Mouse (Mus musculus): ENCODE data around the gene Gjd2.
A peak's percentile ranks its signal among the peaks of the same experiment; 100 is the strongest.

Gene Gjd2

GRCm38 (mm10) chr2:114012749-114013211 is 639 bp downstream of the Gjd2 start:
- DNase-seq (ENCODE audit: low read depth, low spot score) = no peak

GRCm38 (mm10) chr2:114011838-114012237 is 1.6 kb downstream of the Gjd2 start:
- DNase-seq (ENCODE audit: low read depth, low spot score) = no peak

- DNase-seq (ENCODE audit: low read depth, low spot score) = no peak
Measured at GRCm38 (mm10) chr2:114008321-114008720, 5.1 kb downstream of the Gjd2 start.

GRCm38 (mm10) chr2:113997484-113997883 is 15.9 kb downstream of the Gjd2 start:
- no peak for DNase-seq (ENCODE audit: low read depth, low spot score)

- no peak for DNase-seq (ENCODE audit: low read depth, low spot score)
Measured at GRCm38 (mm10) chr2:113996930-113997329, 16.5 kb downstream of the Gjd2 start.

GRCm38 (mm10) chr2:113984890-113985289 is 28.5 kb downstream of the Gjd2 start:
- no peak for DNase-seq (ENCODE audit: low read depth, low spot score)

- peak; percentile 59 for DNase-seq (ENCODE audit: low read depth, low spot score)
Measured at GRCm38 (mm10) chr2:113980664-113981063, 32.8 kb downstream of the Gjd2 start.

- no peak for DNase-seq (ENCODE audit: low read depth, low spot score)
Measured at GRCm38 (mm10) chr2:113978151-113978771, 35.2 kb downstream of the Gjd2 start.

- no peak for DNase-seq (ENCODE audit: low read depth, low spot score)
Measured at GRCm38 (mm10) chr2:113973950-113974349, 39.5 kb downstream of the Gjd2 start.

- no peak for DNase-seq (ENCODE audit: low read depth, low spot score)
Measured at GRCm38 (mm10) chr2:113966421-113966820, 47.0 kb downstream of the Gjd2 start.
